Mouse (Mus musculus) ES-E14 (cell line): Measurements from ENCODE around the gene Ism2.

ENCODE experiments used
- HCFC1 ChIP-seq: IDR thresholded peaks from 2 replicates; pipeline ENCODE4 v1.6.1; 2012; ENCODE audit warnings: low read length, inconsistent platforms, borderline replicate concordance; ENCODE audit not compliant: insufficient read depth
- ZNF384 ChIP-seq: IDR thresholded peaks from 2 replicates; pipeline ENCODE4 v1.6.1; 2012; ENCODE audit warnings: low read depth, low read length, inconsistent platforms

DNA sequence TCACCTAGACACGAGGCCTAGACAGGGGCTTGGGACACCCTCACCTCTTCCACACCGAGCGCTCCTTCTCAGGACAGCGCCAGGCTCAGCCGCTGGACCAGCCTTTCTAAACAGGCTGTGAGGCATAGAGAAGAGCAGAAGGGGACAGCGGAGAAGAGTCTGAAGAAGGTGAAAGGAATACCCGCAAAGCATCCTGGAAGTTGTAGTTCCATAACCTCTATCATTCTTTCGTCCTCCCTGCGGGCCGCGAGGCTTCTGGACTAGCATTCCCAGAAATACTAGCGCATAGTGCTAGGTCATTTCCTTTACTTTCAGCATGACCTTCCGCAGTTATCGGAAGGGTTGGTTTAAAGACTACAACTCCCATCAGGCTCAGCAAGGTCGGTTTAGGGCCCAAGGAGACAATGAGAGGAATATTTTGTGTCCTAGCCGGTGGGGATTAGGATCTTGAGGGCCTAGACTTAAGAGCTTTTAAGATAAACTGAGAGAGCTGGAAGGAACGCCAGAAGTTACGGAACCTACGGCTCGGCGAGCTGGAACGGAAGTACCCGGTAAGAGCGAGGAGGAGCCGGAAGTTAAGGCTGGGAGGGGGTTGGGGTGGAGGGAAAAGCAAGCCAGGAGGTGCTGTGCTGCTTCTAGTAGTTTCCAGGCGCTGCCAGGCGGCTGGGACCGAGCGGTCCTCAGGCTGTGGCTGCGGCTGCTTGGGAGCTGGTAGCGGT is 33.2 kb downstream of the Ism2 start, which contains the start of the genes Vipas39 and Ahsa1:
- TF ChIP-seq HCFC1 (peak; percentile 97), ZNF384 (no peak)
